Mouse (Mus musculus) thymus, adult 18-20 months (tissue): ENCODE data around the gene Abcb1a.

ENCODE experiments used
- DNase-seq, 2 experiments: peaks; one replicate each; pipeline ENCODE4 v3.0.0; 2022; ENCODE audit warnings: mixed read lengths in 2 of 2

Abcb1a gene

GRCm38 (mm10) chr5:8659911-8660737 lies at the start of gene Abcb1a:
Gene Abcb1a, plus strand, starts transcription at chr5:8660077.
- DNase-seq: peak in 1 of 2 experiments; percentile 4

GRCm38 (mm10) chr5:8622071-8622595 lies 37.7 kb upstream of the Abcb1a start:
- DNase-seq: peak; percentile 25 to 40

GRCm38 (mm10) chr5:8622596-8623231 lies 37.2 kb upstream of the Abcb1a start, which contains the start of gene Rundc3b:
Gene Rundc3b, minus strand, starts transcription at chr5:8622952.
- DNase-seq: peak; percentile 86 to 91

- no peak for DNase-seq
Observed at GRCm38 (mm10) chr5:8632901-8633300, 27.0 kb upstream of the Abcb1a start.

- no peak for DNase-seq
Observed at GRCm38 (mm10) chr5:8634489-8634975, 25.3 kb upstream of the Abcb1a start.

GRCm38 (mm10) chr5:8648300-8648699 lies 11.6 kb upstream of the Abcb1a start:
- no peak for DNase-seq

- DNase-seq: no peak
Observed at GRCm38 (mm10) chr5:8648774-8649173, 11.1 kb upstream of the Abcb1a start.

- DNase-seq: no peak
Observed at GRCm38 (mm10) chr5:8652085-8652484, 7.8 kb upstream of the Abcb1a start.

- DNase-seq: no peak
Observed at GRCm38 (mm10) chr5:8660738-8661151, 868 bp downstream of the Abcb1a start.

- no peak for DNase-seq
Observed at GRCm38 (mm10) chr5:8664678-8665077, 4.8 kb downstream of the Abcb1a start.

GRCm38 (mm10) chr5:8667758-8668474 lies 8.0 kb downstream of the Abcb1a start:
- no peak for DNase-seq

GRCm38 (mm10) chr5:8669606-8670005 lies 9.7 kb downstream of the Abcb1a start:
- no peak for DNase-seq

GRCm38 (mm10) chr5:8675262-8675951 lies 15.5 kb downstream of the Abcb1a start:
- no peak for DNase-seq

- no peak for DNase-seq
Observed at GRCm38 (mm10) chr5:8675952-8676262, 16.0 kb downstream of the Abcb1a start.

GRCm38 (mm10) chr5:8681166-8681565 lies 21.3 kb downstream of the Abcb1a start:
- no peak for DNase-seq

GRCm38 (mm10) chr5:8683686-8684085 lies 23.8 kb downstream of the Abcb1a start:
- DNase-seq: no peak

- DNase-seq: no peak
Observed at GRCm38 (mm10) chr5:8686071-8686470, 26.2 kb downstream of the Abcb1a start.

- no peak for DNase-seq
Observed at GRCm38 (mm10) chr5:8687550-8687949, 27.7 kb downstream of the Abcb1a start.

GRCm38 (mm10) chr5:8716061-8716460 lies 56.2 kb downstream of the Abcb1a start:
- DNase-seq: no peak

- DNase-seq: no peak
Observed at GRCm38 (mm10) chr5:8719556-8719955, 59.7 kb downstream of the Abcb1a start.

- no peak for DNase-seq
Observed at GRCm38 (mm10) chr5:8722224-8722623, 62.3 kb downstream of the Abcb1a start.

GRCm38 (mm10) chr5:8722867-8723266 lies 63.0 kb downstream of the Abcb1a start:
- DNase-seq: no peak

- no peak for DNase-seq
Observed at GRCm38 (mm10) chr5:8727760-8728159, 67.9 kb downstream of the Abcb1a start.
